Mouse (Mus musculus) T-helper 2 cell (primary cell): ENCODE results near the gene Phf10.
"Not testable (repeated sequence)": the region's sequence is repeated elsewhere in the genome, so short reads cannot be mapped to it uniquely, and the experiment has no call there.

ENCODE experiments used
- in situ Hi-C: fragments of 300-600 bp; cut with MboI, MseI; formaldehyde crosslinking; loops from one replicate; pipeline ENCODE4 v1.15.1; 2025; ENCODE audit warnings: high pct_unique_total_duplicates

Phf10 gene

GRCm38 (mm10) chr17:14895058-14895457 lies 66.0 kb downstream of the Phf10 start:
- in situ Hi-C loops: not testable (repeated sequence)
